Mouse (Mus musculus) layer of hippocampus, adult 9-10 months (tissue): ENCODE measurements around the gene Rapgef4.

ENCODE experiments used
- DNase-seq: peaks from one replicate; pipeline ENCODE4 v3.0.0; 2022; ENCODE audit warnings: low spot score

Gene Rapgef4

DNA sequence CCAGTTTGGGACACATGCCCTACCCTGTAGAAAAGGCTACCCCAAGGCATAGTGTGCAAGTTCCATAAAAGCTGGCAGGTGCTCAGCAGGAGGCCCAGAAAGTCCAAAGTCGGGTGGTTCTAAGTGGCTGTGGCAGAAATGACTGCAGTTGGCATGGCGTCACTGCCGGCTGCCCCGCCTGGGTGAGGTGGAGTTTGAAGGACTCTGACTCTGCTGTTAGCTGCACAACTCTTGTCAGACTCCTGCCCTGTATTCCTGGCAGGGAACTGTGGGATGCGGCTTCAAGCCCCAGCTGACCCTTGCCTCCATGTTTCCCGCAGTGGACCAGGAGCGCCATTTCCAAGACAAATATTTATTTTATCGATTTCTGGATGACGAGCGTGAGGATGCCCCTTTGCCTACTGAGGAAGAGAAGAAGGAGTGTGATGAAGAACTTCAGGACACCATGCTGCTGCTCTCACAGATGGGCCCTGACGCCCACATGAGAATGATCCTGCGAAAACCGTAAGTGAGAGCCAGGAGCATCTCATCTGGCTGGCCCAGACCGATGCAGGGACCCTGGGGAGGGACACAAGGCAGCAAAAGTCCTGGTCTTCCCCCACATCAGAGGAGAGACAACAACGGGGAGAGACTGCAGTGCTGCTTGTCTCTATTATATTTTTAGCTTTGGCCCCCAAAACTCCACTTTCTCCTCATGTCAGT lies 198.7 kb downstream of the Rapgef4 start:
- DNase-seq: no peak

- DNase-seq: no peak
Observed at GRCm38 (mm10) chr2:72181443-72181842, 200.4 kb downstream of the Rapgef4 start.

DNA sequence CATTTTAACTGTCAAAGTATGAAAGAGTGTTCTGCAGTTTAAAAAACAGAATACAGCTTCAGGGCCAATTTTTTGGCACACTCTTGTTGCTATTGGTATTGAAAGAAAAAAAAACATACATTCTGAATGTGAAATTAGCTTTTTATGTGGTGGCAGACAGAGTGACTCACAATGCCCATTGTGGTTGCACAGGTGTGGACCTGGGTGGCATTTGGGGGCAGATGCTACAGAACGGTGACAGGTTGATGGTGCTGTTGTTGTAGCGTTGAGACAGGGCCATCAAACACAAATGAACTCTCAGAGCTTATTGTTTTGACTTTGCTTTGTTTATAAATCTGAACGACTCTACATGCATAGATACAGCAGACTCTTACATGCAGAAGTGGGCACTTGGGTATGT lies 202.7 kb downstream of the Rapgef4 start:
- no peak for DNase-seq

- DNase-seq: no peak
Observed at GRCm38 (mm10) chr2:72196190-72196965, 215.3 kb downstream of the Rapgef4 start.

GRCm38 (mm10) chr2:72197026-72197425 lies 216.0 kb downstream of the Rapgef4 start:
- DNase-seq: no peak

DNA sequence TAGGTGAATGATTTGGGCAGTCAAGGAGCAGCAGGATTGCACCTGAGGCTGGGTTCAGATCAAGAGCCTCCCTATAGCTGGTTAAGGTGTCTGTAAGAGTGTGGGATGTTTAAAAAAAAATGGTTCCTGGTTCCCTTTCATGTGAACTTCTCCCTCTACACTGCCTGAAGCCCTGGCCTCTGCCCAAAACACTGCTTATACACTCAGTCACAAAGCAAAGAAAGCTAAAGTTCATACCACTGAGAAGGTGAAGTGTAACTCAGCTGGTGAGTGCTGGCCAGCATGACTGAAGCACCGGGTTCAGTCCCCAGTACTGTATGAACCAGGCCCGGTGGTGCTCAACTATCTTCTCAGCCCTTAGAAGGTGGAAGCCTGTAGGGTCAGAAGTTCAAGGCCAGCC lies 218.4 kb downstream of the Rapgef4 start:
- no peak for DNase-seq

DNA sequence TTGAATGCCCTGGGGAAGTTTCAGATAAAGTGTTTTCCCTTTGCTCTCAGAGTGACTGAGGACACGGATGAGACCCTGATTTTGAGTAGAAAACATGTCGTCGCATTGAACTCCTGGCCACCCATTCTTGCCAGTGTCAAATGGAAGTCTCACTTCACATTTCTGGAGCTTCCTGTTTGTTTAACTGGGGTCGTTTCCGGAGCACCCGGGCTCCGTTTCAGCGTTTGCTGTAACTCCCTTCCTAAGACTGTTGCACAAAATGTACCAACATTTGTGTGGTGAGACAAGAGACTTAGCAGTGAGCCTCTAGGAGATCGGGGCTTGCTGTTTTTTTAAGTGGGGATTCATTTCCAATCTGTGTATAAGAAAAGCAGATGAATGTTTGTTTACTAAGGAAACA lies 220.5 kb downstream of the Rapgef4 start:
- no peak for DNase-seq

GRCm38 (mm10) chr2:72202252-72202651 lies 221.2 kb downstream of the Rapgef4 start:
- no peak for DNase-seq

GRCm38 (mm10) chr2:72203609-72204008 lies 222.6 kb downstream of the Rapgef4 start:
- peak; percentile 69 for DNase-seq

DNA sequence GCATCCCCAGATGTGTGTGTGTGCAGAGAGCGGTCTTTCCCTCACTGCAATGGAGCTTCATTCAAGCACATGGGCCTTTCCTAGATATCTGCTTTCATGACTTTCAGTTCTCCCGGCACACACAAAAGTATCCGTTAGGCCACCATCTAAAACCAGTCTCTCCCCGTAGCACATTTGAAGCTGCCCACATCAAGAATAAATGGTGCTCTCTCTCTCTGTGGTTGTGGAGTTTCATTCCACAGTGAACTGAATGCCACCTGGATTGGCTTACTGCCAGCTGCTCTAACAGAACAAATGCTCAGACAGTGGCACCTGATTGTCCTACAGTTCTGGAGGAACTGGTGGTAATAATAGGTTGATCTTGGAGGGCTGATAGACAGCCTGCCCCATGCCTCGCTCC lies 224.8 kb downstream of the Rapgef4 start:
- DNase-seq: no peak

GRCm38 (mm10) chr2:72206530-72207248 lies 225.6 kb downstream of the Rapgef4 start:
- DNase-seq: no peak

DNA sequence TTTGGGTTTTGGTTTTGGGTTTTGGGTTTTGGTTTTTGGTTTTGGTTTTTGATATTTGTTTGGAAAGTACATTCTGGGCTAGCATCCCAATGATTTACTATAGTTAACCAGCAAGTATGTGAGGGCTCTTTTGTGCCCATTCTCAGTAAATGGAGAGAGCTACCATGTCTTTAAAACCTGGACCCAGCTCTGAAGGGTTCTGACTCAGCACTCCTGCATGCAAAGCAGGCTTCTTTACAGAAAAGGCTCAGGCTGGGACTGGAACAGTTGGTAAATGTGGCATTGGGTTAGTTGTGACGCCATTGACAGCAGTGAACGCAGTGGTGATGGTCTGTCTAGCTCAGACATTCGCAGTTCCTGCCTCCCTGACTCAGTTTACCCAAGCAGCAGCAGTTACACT lies 236.3 kb downstream of the Rapgef4 start:
- no peak for DNase-seq

GRCm38 (mm10) chr2:72219921-72220320 lies 238.9 kb downstream of the Rapgef4 start:
- DNase-seq: no peak

DNA sequence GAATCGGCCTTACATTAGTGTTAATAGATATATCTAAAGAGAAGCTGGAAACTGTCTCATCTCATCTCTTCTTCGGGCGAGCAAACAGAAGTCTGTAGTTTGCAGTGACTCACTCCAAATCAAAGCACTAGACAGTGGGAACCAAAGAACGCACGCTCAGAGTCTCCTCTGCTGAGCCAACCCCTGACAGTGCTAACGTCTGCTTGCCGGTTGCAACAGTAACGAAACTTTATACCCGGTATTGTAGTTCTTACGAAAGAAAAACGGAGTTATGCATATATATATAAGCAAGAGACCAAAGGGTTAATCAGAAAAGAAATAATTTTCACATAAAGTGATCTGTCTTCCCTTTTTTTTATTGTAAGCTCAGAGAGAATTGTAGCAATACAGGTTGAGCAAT lies 240.2 kb downstream of the Rapgef4 start:
- no peak for DNase-seq

DNA sequence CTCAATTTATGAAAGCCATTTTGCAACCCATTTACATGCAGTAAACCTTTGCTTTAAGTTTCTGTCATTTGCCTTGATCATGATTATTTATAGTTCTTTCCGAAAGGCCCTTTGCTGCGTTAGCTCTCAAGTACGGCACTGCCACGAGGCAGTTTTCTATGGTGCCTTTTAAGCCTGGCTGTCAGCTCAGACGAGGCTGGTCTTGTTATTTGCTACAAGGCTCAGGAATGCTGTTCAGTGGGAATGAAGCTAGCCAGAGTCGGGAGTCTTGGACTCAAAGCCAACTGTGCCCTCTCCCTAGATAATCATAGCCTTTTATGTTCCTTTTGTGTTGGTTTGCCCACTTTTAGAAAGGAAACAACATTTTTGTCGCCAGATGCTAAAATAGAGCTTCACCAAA lies 240.7 kb downstream of the Rapgef4 start:
- no peak for DNase-seq

GRCm38 (mm10) chr2:72222276-72222675 lies 241.2 kb downstream of the Rapgef4 start:
- DNase-seq: no peak

- no peak for DNase-seq
Observed at GRCm38 (mm10) chr2:72222736-72223455, 241.9 kb downstream of the Rapgef4 start.

GRCm38 (mm10) chr2:72223479-72223878 lies 242.4 kb downstream of the Rapgef4 start:
- no peak for DNase-seq

- no peak for DNase-seq
Observed at GRCm38 (mm10) chr2:72226006-72226405, 245.0 kb downstream of the Rapgef4 start.

- DNase-seq: no peak
Observed at GRCm38 (mm10) chr2:72227416-72227815, 246.4 kb downstream of the Rapgef4 start.

- DNase-seq: no peak
Observed at GRCm38 (mm10) chr2:72228881-72229280, 247.8 kb downstream of the Rapgef4 start.

DNA sequence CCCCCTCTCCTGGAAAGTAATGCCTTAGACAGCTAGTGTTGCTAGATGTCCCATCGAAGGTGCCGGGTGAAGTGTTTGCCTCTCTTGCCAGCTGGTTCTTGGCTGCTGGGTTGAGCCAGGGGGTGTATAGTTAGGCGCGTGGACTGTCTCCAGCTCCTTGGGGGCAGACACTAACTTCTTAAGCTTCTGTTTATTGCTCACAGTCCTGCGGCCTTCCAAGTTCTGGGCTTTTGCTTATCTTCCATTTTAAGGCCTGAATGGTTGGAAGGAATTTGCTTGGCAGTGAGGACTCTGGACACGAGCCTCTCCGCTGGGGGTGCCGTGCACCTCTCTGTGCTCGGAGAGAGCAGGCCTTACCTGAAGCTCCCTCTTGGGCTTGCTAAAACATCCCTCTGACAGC lies 249.5 kb downstream of the Rapgef4 start:
- DNase-seq: no peak
